Comparison of ENCODE assay signal across 9 mouse cellular contexts in genomic region chr14:33978604-33979059, GRCm38 (mm10). TPM values are rescaled to one million over a fixed set of nuclear protein-coding genes. Genes with fewer than 3 reads are reported as not detected.
A peak's percentile ranks its signal among the peaks of the same experiment; 100 is the strongest.
DNase-seq lines count a peak whose midpoint lies in the region; ATAC-seq and TF ChIP-seq lines count a peak whose summit lies in the region.
"Had no signal": no experiment of that assay in that cellular context is flagged by ENCODE, and none has a peak within 500 bp of the region (broad histone marks: within the 10 kb centered on the region; RNA-seq: fewer than 3 reads in every experiment).

TSS of gene Zfp488 (minus strand) at chr14:33978764.

- H3K27ac ChIP-seq in liver, embryonic 11.5 days (ENCODE audit: low read depth, low read length) = no peak within 1 kb of the TSS
- no peak within 1 kb of the TSS for H3K27ac ChIP-seq in liver, postnatal 0 days (ENCODE audit: low read depth)
- no peak within 1 kb of the TSS for H3K27ac ChIP-seq in embryonic facial prominence, embryonic 10.5 days (replicated peaks)
- H3K27ac ChIP-seq in hindbrain, embryonic 13.5 days = no peak within 1 kb of the TSS

- ATAC-seq in liver, embryonic 11.5 days (replicated peaks; ENCODE audit: low FRiP score) = no peak
- no peak for ATAC-seq in liver, postnatal 0 days
- ATAC-seq in hindbrain, embryonic 13.5 days (ENCODE audit: low FRiP score) = peak; percentile 57; the same call in 1 of the 2 replicates
- ATAC-seq in inflammation-experienced regulatory T-cells, adult 6 months = no peak

- no peak for TF ChIP-seq CTCF in liver, postnatal 0 days (IDR thresholded peaks at IDR 0.05; ENCODE audit: low read depth)

- DNase-seq in liver, embryonic 11.5 days (ENCODE audit: low spot score) = peak; percentile 38
- DNase-seq in liver, postnatal 0 days = no peak
- DNase-seq in embryonic facial prominence, embryonic 10.5 days (ENCODE audit: low spot score) = peak; percentile 70
- peak; percentile 41 for DNase-seq in neural tube, embryonic 10.5 days (ENCODE audit: extremely low spot score, low spot score)
- DNase-seq in T-cell, adult 2 months (ENCODE audit: low spot score) = no peak
- DNase-seq in frontal cortex, postnatal 25 days (ENCODE audit: low spot score in 2 of 2) = no peak

- H3K9ac ChIP-seq in liver, embryonic 11.5 days (ENCODE audit: low read depth, low read length) = no peak within 1 kb of the TSS
- no peak within 1 kb of the TSS for H3K9ac ChIP-seq in liver, postnatal 0 days (replicated peaks)
- peak within 1 kb of the TSS; percentile 65 for H3K9ac ChIP-seq in hindbrain, embryonic 13.5 days

- H3K27me3 ChIP-seq in liver, embryonic 11.5 days (replicated peaks; ENCODE audit: control insufficient read depth, insufficient read depth, low read length) = peaks cover 14% of the 10 kb centered on the region
- 0 out of 2 replicates have a peak, but pooled peaks cover 6% of the 10 kb centered on the region for H3K27me3 ChIP-seq in liver, postnatal 0 days (ENCODE audit: insufficient read depth, low read length)
- H3K27me3 ChIP-seq in embryonic facial prominence, embryonic 10.5 days (replicated peaks; ENCODE audit: low read depth, poor library complexity, severe bottlenecking) = peaks cover 46% of the 10 kb centered on the region
- H3K27me3 ChIP-seq in hindbrain, embryonic 13.5 days = peaks cover 14% of the 10 kb centered on the region

- 4% methylated on average over 25 of the region's 25 CpGs for WGBS in liver, embryonic 11.5 days
- WGBS in liver, postnatal 0 days (ENCODE audit: insufficient replicate concordance) = 4% methylated on average over 25 of the region's 25 CpGs
- WGBS in embryonic facial prominence, embryonic 10.5 days = 3% methylated on average over 25 of the region's 25 CpGs
- WGBS in hindbrain, embryonic 13.5 days = 2% methylated on average over 25 of the region's 25 CpGs

- H3K4me3 ChIP-seq in liver, embryonic 11.5 days (ENCODE audit: low read depth, low read length) = peak within 1 kb of the TSS; percentile 30
- no peak within 1 kb of the TSS for H3K4me3 ChIP-seq in liver, postnatal 0 days (ENCODE audit: low read depth, low read length)
- peak within 1 kb of the TSS; percentile 59 for H3K4me3 ChIP-seq in embryonic facial prominence, embryonic 10.5 days
- peak within 1 kb of the TSS; percentile 42 for H3K4me3 ChIP-seq in hindbrain, embryonic 13.5 days

- no peaks in the 10 kb centered on the region for H3K36me3 ChIP-seq in liver, embryonic 11.5 days (ENCODE audit: control insufficient read depth, insufficient read depth, low read length)
- no peaks in the 10 kb centered on the region for H3K36me3 ChIP-seq in liver, postnatal 0 days (replicated peaks; ENCODE audit: insufficient read depth, low read length)
- H3K36me3 ChIP-seq in embryonic facial prominence, embryonic 10.5 days (replicated peaks) = no peaks in the 10 kb centered on the region
- H3K36me3 ChIP-seq in hindbrain, embryonic 13.5 days = no peaks in the 10 kb centered on the region

- H3K4me1 ChIP-seq in liver, embryonic 11.5 days (replicated peaks; ENCODE audit: control insufficient read depth, insufficient read depth, low read length) = no peaks in the 10 kb centered on the region
- H3K4me1 ChIP-seq in liver, postnatal 0 days (ENCODE audit: insufficient read depth) = no peaks in the 10 kb centered on the region
- H3K4me1 ChIP-seq in embryonic facial prominence, embryonic 10.5 days = peaks cover 11% of the 10 kb centered on the region; the same call in 1 of the 2 replicates
- peaks cover 14% of the 10 kb centered on the region for H3K4me1 ChIP-seq in hindbrain, embryonic 13.5 days (replicated peaks)

- TF ChIP-seq EP300 in liver, postnatal 0 days (IDR thresholded peaks at IDR 0.05; ENCODE audit: low read depth) = no peak

- H3K4me2 ChIP-seq in liver, embryonic 11.5 days = peak within 1 kb of the TSS; percentile 56
- no peak within 1 kb of the TSS for H3K4me2 ChIP-seq in liver, postnatal 0 days (ENCODE audit: low read depth, low read length)
- H3K4me2 ChIP-seq in hindbrain, embryonic 13.5 days = peak within 1 kb of the TSS; percentile 79

- H3K9me3 ChIP-seq in liver, embryonic 11.5 days (ENCODE audit: control insufficient read depth, low read length) = no peaks in the 10 kb centered on the region
- H3K9me3 ChIP-seq in liver, postnatal 0 days (ENCODE audit: low read length) = no peaks in the 10 kb centered on the region
- no peaks in the 10 kb centered on the region for H3K9me3 ChIP-seq in embryonic facial prominence, embryonic 10.5 days
- no peaks in the 10 kb centered on the region for H3K9me3 ChIP-seq in hindbrain, embryonic 13.5 days

RNA-seq across cellular contexts. Expression of gene Zfp488, which starts in this region (rescaled TPM):
- 0.08 TPM in 1 of 2 replicates, not detected in the other for polyA plus RNA-seq in liver, embryonic 11.5 days (2014; fragmentation: Nextera tagmentation; extraction: Ambion mirVana)
- not detected in 2 replicates for polyA plus RNA-seq in liver, postnatal 0 days (2015; fragmentation: Nextera tagmentation; extraction: Ambion mirVana)
- 0.20 and 0.40 TPM in 2 replicates for polyA plus RNA-seq in embryonic facial prominence, embryonic 10.5 days (2016; fragmentation: Nextera tagmentation; extraction: Ambion mirVana)
- 0.32 and 0.41 TPM in 2 replicates for polyA plus RNA-seq in hindbrain, embryonic 13.5 days (2015; fragmentation: Nextera tagmentation; extraction: Ambion mirVana)
- not detected for polyA plus RNA-seq in inflammation-experienced regulatory T-cells, adult 6 months (2017; shearing (Covaris generic))
- polyA plus RNA-seq: liver, embryonic 16.5 days had no signal

Comparison
In these comparisons a context has a peak if more than half of its experiments do, and no peak if none do; other contexts are left out.
1. Peak in DNase-seq, H3K4me3 ChIP-seq and H3K4me2 ChIP-seq in liver, embryonic 11.5 days; RNA of the gene not detected or under 1 TPM.
2. Peak in DNase-seq and H3K4me3 ChIP-seq in embryonic facial prominence, embryonic 10.5 days; RNA of the gene not detected or under 1 TPM.
3. Peak in ATAC-seq, H3K4me3 ChIP-seq, H3K9ac ChIP-seq and H3K4me2 ChIP-seq in hindbrain, embryonic 13.5 days; RNA of the gene not detected or under 1 TPM.